Mouse (Mus musculus) stomach, embryonic 14.5 days (tissue): ENCODE data around the gene Rprd1b. TPM values are rescaled to one million over a fixed set of nuclear protein-coding genes. Genes with fewer than 3 reads are reported as not detected.

Source experiments
- ATAC-seq: fragments of 200-750 bp; cut with Nextera tagmentation; 2 replicates; pipeline ENCODE4 v1.8.0; 2017; ENCODE audit warnings: low read depth, moderate TSS enrichment; ENCODE audit not compliant: insufficient number of reproducible peaks, insufficient read depth, low FRiP score
- H3K27ac ChIP-seq: fragments of 300-500 bp; sonication (generic); 2 replicates; pipeline ENCODE4 v1.5.1; 2014; ENCODE audit warnings: mild to moderate bottlenecking, low read length, moderate library complexity, mixed read lengths
- H3K27me3 ChIP-seq: fragments of 300-500 bp; sonication (generic); 2 replicates; pipeline ENCODE4 v1.6.1; 2014; ENCODE audit warnings: low read length, control low read depth, mixed read lengths; ENCODE audit not compliant: control insufficient read depth, insufficient read depth
- H3K36me3 ChIP-seq: fragments of 300-500 bp; sonication (generic); 2 replicates; pipeline ENCODE4 v1.6.1; 2014; ENCODE audit warnings: mild to moderate bottlenecking, control low read depth, low read length, moderate library complexity, mixed read lengths; ENCODE audit not compliant: control insufficient read depth, insufficient read depth
- H3K4me1 ChIP-seq: fragments of 300-500 bp; sonication (generic); 2 replicates; pipeline ENCODE4 v1.6.1; 2014; ENCODE audit warnings: low read length, control low read depth, mixed read lengths; ENCODE audit not compliant: control insufficient read depth, insufficient read depth
- H3K4me2 ChIP-seq: fragments of 300-500 bp; sonication (generic); replicated peaks from 2 replicates; pipeline ENCODE4 v1.6.1; 2014; ENCODE audit warnings: low read depth, low read length, control low read depth
- H3K4me3 ChIP-seq: fragments of 300-500 bp; sonication (generic); 2 replicates; pipeline ENCODE4 v1.5.1; 2014; ENCODE audit warnings: low read depth, low read length, control low read depth
- H3K9ac ChIP-seq: fragments of 300-500 bp; sonication (generic); replicated peaks from 2 replicates; pipeline ENCODE4 v1.6.1; 2014; ENCODE audit warnings: low read depth, mild to moderate bottlenecking, control low read depth, low read length, moderate library complexity, mixed read lengths
- H3K9me3 ChIP-seq: fragments of 300-500 bp; sonication (generic); 2 replicates; pipeline ENCODE4 v1.6.1; 2016; ENCODE audit warnings: low read depth, low read length, control low read depth; ENCODE audit not compliant: control insufficient read depth
- WGBS: fragments of 180-500 bp; shearing (Covaris S2); extraction: QIAGEN DNeasy Blood & Tissue Kit; methylation state at CpG from one replicate; pipeline ENCODE4 v1.1.7; 2014; 5-methylcytosine and 5-hydroxymethylcytosine counted together
- polyA plus RNA-seq: library from polyadenylated mRNA; unstranded; fragments of >200 nt; fragmentation: Nextera tagmentation; extraction: Ambion mirVana; gene quantifications from 2 replicates; pipeline ENCODE4 v1.2.1, GENCODE M21; 2014

The Rprd1b gene
- polyA plus RNA-seq, 1 experiment from 2014 or later, result 57.0 TPM

GRCm38 (mm10) chr2:158064571-158065048 lies 36.3 kb downstream of the Rprd1b start:
- peaks cover 48% of the 10 kb centered on the region for H3K36me3 ChIP-seq
- no peaks in the 10 kb centered on the region for H3K4me1 ChIP-seq
- H3K9me3 ChIP-seq, result no peaks in the 10 kb centered on the region
- 23% methylated on average over 3 of the region's 3 CpGs for WGBS
- H3K9ac ChIP-seq, result no peak overlapping the region
- H3K4me3 ChIP-seq, result no peak overlapping the region
- H3K27ac ChIP-seq, result no peak overlapping the region
- no peaks in the 10 kb centered on the region for H3K27me3 ChIP-seq
- H3K4me2 ChIP-seq, result no peak overlapping the region
- ATAC-seq, result no peak

- H3K27me3 ChIP-seq, result no peaks in the 10 kb centered on the region
- H3K4me2 ChIP-seq, result no peak overlapping the region
- no peaks in the 10 kb centered on the region for H3K9me3 ChIP-seq
- WGBS, result 69% methylated on average over 5 of the region's 5 CpGs
- no peak overlapping the region for H3K27ac ChIP-seq
- H3K4me1 ChIP-seq, result no peaks in the 10 kb centered on the region
- H3K9ac ChIP-seq, result no peak overlapping the region
- no peak for ATAC-seq
- no peak overlapping the region for H3K4me3 ChIP-seq
- H3K36me3 ChIP-seq, result peaks cover 47% of the 10 kb centered on the region
Observed at GRCm38 (mm10) chr2:158065064-158065463, 36.8 kb downstream of the Rprd1b start.

- H3K9me3 ChIP-seq, result no peaks in the 10 kb centered on the region
- H3K4me1 ChIP-seq, result no peaks in the 10 kb centered on the region
- peaks cover 51% of the 10 kb centered on the region for H3K36me3 ChIP-seq
- H3K27me3 ChIP-seq, result no peaks in the 10 kb centered on the region
- H3K4me3 ChIP-seq, result no peak overlapping the region
- no peak overlapping the region for H3K27ac ChIP-seq
- no peak overlapping the region for H3K4me2 ChIP-seq
- ATAC-seq, result no peak
- H3K9ac ChIP-seq, result no peak overlapping the region
Observed at GRCm38 (mm10) chr2:158066456-158066855, 38.2 kb downstream of the Rprd1b start.

- no peak for ATAC-seq
- H3K9ac ChIP-seq, result no peak overlapping the region
- H3K4me3 ChIP-seq, result no peak overlapping the region
- 95% methylated on average over 5 of the region's 5 CpGs for WGBS
- peaks cover 53% of the 10 kb centered on the region for H3K36me3 ChIP-seq
- H3K4me1 ChIP-seq, result no peaks in the 10 kb centered on the region
- no peak overlapping the region for H3K27ac ChIP-seq
- H3K9me3 ChIP-seq, result no peaks in the 10 kb centered on the region
- H3K27me3 ChIP-seq, result no peaks in the 10 kb centered on the region
- no peak overlapping the region for H3K4me2 ChIP-seq
Observed at GRCm38 (mm10) chr2:158067260-158067824, 39.0 kb downstream of the Rprd1b start.

GRCm38 (mm10) chr2:158068444-158068971 lies 40.2 kb downstream of the Rprd1b start:
- peaks cover 48% of the 10 kb centered on the region for H3K36me3 ChIP-seq
- no peak overlapping the region for H3K4me3 ChIP-seq
- H3K27ac ChIP-seq, result no peak overlapping the region
- H3K9ac ChIP-seq, result no peak overlapping the region
- H3K27me3 ChIP-seq, result no peaks in the 10 kb centered on the region
- ATAC-seq, result no peak
- no peaks in the 10 kb centered on the region for H3K9me3 ChIP-seq
- no peak overlapping the region for H3K4me2 ChIP-seq
- H3K4me1 ChIP-seq, result no peaks in the 10 kb centered on the region

GRCm38 (mm10) chr2:158070885-158071632 lies 42.8 kb downstream of the Rprd1b start:
- H3K9ac ChIP-seq, result no peak overlapping the region
- peaks cover 55% of the 10 kb centered on the region for H3K36me3 ChIP-seq
- no peak overlapping the region for H3K27ac ChIP-seq
- no peaks in the 10 kb centered on the region for H3K27me3 ChIP-seq
- H3K4me3 ChIP-seq, result no peak overlapping the region
- WGBS, result 39% methylated on average over 3 of the region's 3 CpGs
- no peaks in the 10 kb centered on the region for H3K9me3 ChIP-seq
- no peak overlapping the region for H3K4me2 ChIP-seq
- H3K4me1 ChIP-seq, result no peaks in the 10 kb centered on the region
- ATAC-seq, result no peak

GRCm38 (mm10) chr2:158071633-158071995 lies 43.3 kb downstream of the Rprd1b start:
- H3K4me1 ChIP-seq, result no peaks in the 10 kb centered on the region
- no peak overlapping the region for H3K4me2 ChIP-seq
- H3K36me3 ChIP-seq, result peaks cover 59% of the 10 kb centered on the region
- no peaks in the 10 kb centered on the region for H3K27me3 ChIP-seq
- ATAC-seq, result no peak
- H3K9me3 ChIP-seq, result no peaks in the 10 kb centered on the region
- 74% methylated on average over 5 of the region's 5 CpGs for WGBS
- no peak overlapping the region for H3K9ac ChIP-seq
- no peak overlapping the region for H3K27ac ChIP-seq
- H3K4me3 ChIP-seq, result no peak overlapping the region

- no peak for ATAC-seq
- Histone ChIP-seq H3K27me3 (no peaks in the 10 kb centered on the region), H3K4me3 (no peak overlapping the region), H3K9me3 (no peaks in the 10 kb centered on the region), H3K27ac (no peak overlapping the region), H3K4me2 (no peak overlapping the region), H3K4me1 (peaks cover 8% of the 10 kb centered on the region; the same call in 1 of the 2 replicates), H3K9ac (no peak overlapping the region), H3K36me3 (peaks cover 60% of the 10 kb centered on the region)
- 79% methylated on average over 5 of the region's 5 CpGs for WGBS
Observed at GRCm38 (mm10) chr2:158074835-158075234, 46.5 kb downstream of the Rprd1b start.
